10 mouse cellular contexts compared by ENCODE assay signal in the genomic region with DNA sequence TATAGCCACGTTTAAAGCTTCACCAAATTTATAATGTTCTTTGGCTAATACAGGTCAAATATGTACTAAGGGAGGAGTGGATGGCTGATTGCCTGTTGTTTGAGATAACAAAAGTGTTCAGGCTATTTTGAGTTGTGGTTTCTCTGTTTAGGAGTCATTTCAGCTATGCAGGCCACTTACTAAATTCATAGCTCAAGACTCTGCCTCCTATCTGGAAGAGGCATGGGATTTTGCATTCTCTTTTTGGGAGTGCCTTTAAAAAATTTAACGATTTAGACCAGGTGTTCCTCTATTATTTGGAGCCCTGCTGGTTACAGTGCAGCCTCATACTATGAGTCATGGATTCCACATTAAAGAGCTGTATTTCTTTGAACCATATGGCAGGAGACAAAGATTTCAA. TPM values are rescaled to one million over a fixed set of nuclear protein-coding genes. Genes with fewer than 3 reads are reported as not detected.
DNase-seq lines count a peak whose midpoint lies in the region; ATAC-seq lines count a peak whose summit lies in the region.
"Had no signal": no experiment of that assay in that cellular context is flagged by ENCODE, and none has a peak within 500 bp of the region (broad histone marks: within the 10 kb centered on the region; RNA-seq: fewer than 3 reads in every experiment).

No protein-coding gene starts in this region.

- DNase-seq in embryonic facial prominence, embryonic 10.5 days (ENCODE audit: low spot score): no peak
- no peak for DNase-seq in left cerebral cortex, postnatal 14 days (ENCODE audit: low spot score in 2 of 2)
- DNase-seq in adrenal gland, postnatal 36 days: no peak
- no peak for DNase-seq in adrenal gland, postnatal 14 days
- DNase-seq: adrenal gland, adult 8-10 months; B cell, adult 2 months had no signal

- no peak overlapping the region for H3K27ac ChIP-seq in embryonic facial prominence, embryonic 13.5 days
- no peak overlapping the region for H3K27ac ChIP-seq in embryonic facial prominence, embryonic 10.5 days (replicated peaks)
- H3K27ac ChIP-seq in limb, embryonic 15.5 days: 0 out of 2 replicates have a peak overlapping the region, but pooled peaks have one; percentile 5

- intact Hi-C loops in left cerebral cortex, postnatal 14 days (cut with DNase I): no loop called here

- no peaks in the 10 kb centered on the region for H3K36me3 ChIP-seq in embryonic facial prominence, embryonic 13.5 days
- no peaks in the 10 kb centered on the region for H3K36me3 ChIP-seq in embryonic facial prominence, embryonic 10.5 days (replicated peaks)
- peaks cover 51% of the 10 kb centered on the region for H3K36me3 ChIP-seq in megakaryocyte, embryonic 14.5 days (replicated peaks; ENCODE audit: low read length)
- H3K36me3 ChIP-seq in limb, embryonic 15.5 days: no peaks in the 10 kb centered on the region

- no peak overlapping the region for H3K4me3 ChIP-seq in embryonic facial prominence, embryonic 13.5 days
- no peak overlapping the region for H3K4me3 ChIP-seq in embryonic facial prominence, embryonic 10.5 days
- H3K4me3 ChIP-seq in megakaryocyte, embryonic 14.5 days (replicated peaks): peak overlapping the region; percentile 67
- no peak overlapping the region for H3K4me3 ChIP-seq in limb, embryonic 15.5 days

- no peak overlapping the region for H3K4me2 ChIP-seq in embryonic facial prominence, embryonic 13.5 days
- H3K4me2 ChIP-seq in limb, embryonic 15.5 days: no peak overlapping the region

- H3K9me3 ChIP-seq in embryonic facial prominence, embryonic 13.5 days: no peaks in the 10 kb centered on the region
- H3K9me3 ChIP-seq in embryonic facial prominence, embryonic 10.5 days: no peaks in the 10 kb centered on the region
- no peaks in the 10 kb centered on the region for H3K9me3 ChIP-seq in megakaryocyte, embryonic 14.5 days
- no peaks in the 10 kb centered on the region for H3K9me3 ChIP-seq in limb, embryonic 15.5 days

- H3K9ac ChIP-seq in embryonic facial prominence, embryonic 13.5 days: 0 out of 2 replicates have a peak overlapping the region, but pooled peaks have one; percentile 40
- H3K9ac ChIP-seq in limb, embryonic 15.5 days: no peak overlapping the region

- ATAC-seq in embryonic facial prominence, embryonic 13.5 days (ENCODE audit: insufficient number of reproducible peaks, insufficient read depth, low FRiP score, low TSS enrichment, low read depth): no peak
- ATAC-seq in megakaryocyte, adult 5-6 weeks (ENCODE audit: poor library complexity, severe bottlenecking): no peak
- peak; percentile 58; the same call in 1 of the 2 replicates for ATAC-seq in limb, embryonic 15.5 days (ENCODE audit: insufficient number of reproducible peaks, low FRiP score, low TSS enrichment, low read depth)

- WGBS in embryonic facial prominence, embryonic 13.5 days: 56% methylated on average over 2 of the region's 2 CpGs
- WGBS in embryonic facial prominence, embryonic 10.5 days: 82% methylated on average over 2 of the region's 2 CpGs
- WGBS in limb, embryonic 15.5 days: 13% methylated on average over 2 of the region's 2 CpGs

- no peaks in the 10 kb centered on the region for H3K27me3 ChIP-seq in embryonic facial prominence, embryonic 13.5 days
- H3K27me3 ChIP-seq in embryonic facial prominence, embryonic 10.5 days (replicated peaks; ENCODE audit: low read depth, poor library complexity, severe bottlenecking): no peaks in the 10 kb centered on the region
- H3K27me3 ChIP-seq in megakaryocyte, embryonic 14.5 days (replicated peaks): no peaks in the 10 kb centered on the region
- no peaks in the 10 kb centered on the region for H3K27me3 ChIP-seq in limb, embryonic 15.5 days

- H3K4me1 ChIP-seq in embryonic facial prominence, embryonic 13.5 days: peaks cover 10% of the 10 kb centered on the region
- peaks cover 3% of the 10 kb centered on the region; the same call in 1 of the 2 replicates for H3K4me1 ChIP-seq in embryonic facial prominence, embryonic 10.5 days
- H3K4me1 ChIP-seq in megakaryocyte, embryonic 14.5 days: peaks cover 90% of the 10 kb centered on the region
- H3K4me1 ChIP-seq in limb, embryonic 15.5 days: 0 out of 2 replicates have a peak, but pooled peaks cover 9% of the 10 kb centered on the region

RNA-seq across cellular contexts. Expression of a gene that starts 9.2 kb away (rescaled TPM):
- polyA plus RNA-seq in embryonic facial prominence, embryonic 13.5 days (2015; fragmentation: Nextera tagmentation; extraction: Ambion mirVana): 36.4 and 38.8 TPM in 2 replicates
- polyA plus RNA-seq in embryonic facial prominence, embryonic 10.5 days (2016; fragmentation: Nextera tagmentation; extraction: Ambion mirVana): 36.4 and 37.9 TPM in 2 replicates
- 76.3 and 106 TPM in 2 replicates for polyA plus RNA-seq in megakaryocyte, embryonic 14.5 days (2012; ENCODE audit: insufficient read depth, low replicate concordance)
- total RNA-seq in megakaryocyte, adult 5-6 weeks (2015): 149 and 152 TPM in 2 replicates
- 117 and 128 TPM in 2 replicates for total RNA-seq in megakaryocyte, adult 5-6 weeks (2017)
- 55.7 and 56.4 TPM in 2 replicates for polyA plus RNA-seq in limb, embryonic 15.5 days (2015; fragmentation: Nextera tagmentation; extraction: Ambion mirVana)
- total RNA-seq in left cerebral cortex, postnatal 14 days (2021): 10 to 100 TPM; 27.9 to 28.7 TPM
- 100 to 1,000 TPM in 1 of 2 experiments, 10 to 100 TPM in 1; 85.0 to 147 TPM for total RNA-seq in adrenal gland, postnatal 36 days (2021)
- total RNA-seq in adrenal gland, postnatal 14 days (2021): 93.6 and 93.9 TPM in 2 replicates
